Mouse (Mus musculus) c-Kit-positive CD71-negative TER-119-negative erythroid progenitor cells, embryonic 14.5 days (primary cell): ENCODE measurements around the gene Ciapin1.

Experiments used
- DNase-seq: peaks from one replicate; pipeline ENCODE4 v3.0.0-alpha.2; 2013; ENCODE audit warnings: low read depth

Gene Ciapin1

GRCm38 (mm10) chr8:94778473-94778872 lies 59.7 kb downstream of the Ciapin1 start:
- no peak for DNase-seq

GRCm38 (mm10) chr8:94778036-94778435 lies 60.1 kb downstream of the Ciapin1 start:
- no peak for DNase-seq

- no peak for DNase-seq
These were observed 61.8 kb downstream of the Ciapin1 start for GRCm38 (mm10) chr8:94776346-94776745.

GRCm38 (mm10) chr8:94774601-94775000 lies 63.6 kb downstream of the Ciapin1 start:
- no peak for DNase-seq

- DNase-seq: no peak
These were observed 64.4 kb downstream of the Ciapin1 start for GRCm38 (mm10) chr8:94773700-94774171.

GRCm38 (mm10) chr8:94773048-94773447 lies 65.1 kb downstream of the Ciapin1 start:
- no peak for DNase-seq

GRCm38 (mm10) chr8:94771941-94772670 lies 66.1 kb downstream of the Ciapin1 start, which contains the start of gene Cx3cl1:
Cx3cl1 (plus strand) TSS chr8:94772009.
- DNase-seq: no peak

GRCm38 (mm10) chr8:94770945-94771344 lies 67.2 kb downstream of the Ciapin1 start:
- no peak for DNase-seq
